In the genomic region with DNA sequence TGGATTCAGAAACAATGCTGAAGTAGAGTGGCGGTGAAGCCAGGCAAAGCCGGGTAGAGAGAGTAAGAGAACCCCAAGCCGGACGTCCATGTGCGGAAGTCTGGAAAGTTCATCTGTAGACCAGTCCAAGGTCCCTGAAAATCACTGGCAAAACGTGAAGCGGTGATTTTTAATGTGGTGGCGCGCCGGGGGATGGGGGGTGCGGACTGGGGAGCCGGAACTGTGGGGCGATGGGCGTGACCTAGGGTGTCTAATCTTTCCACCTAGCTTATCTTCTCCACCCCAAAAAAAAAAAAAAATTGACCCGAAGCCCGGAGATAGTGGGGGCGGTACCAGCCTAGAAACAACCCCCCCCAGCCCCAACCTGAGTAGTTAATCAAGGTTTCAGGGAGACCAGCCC, we compare ENCODE assay signal across 13 mouse cellular contexts. TPM values are rescaled to one million over a fixed set of nuclear protein-coding genes. Genes with fewer than 3 reads are reported as not detected.
DNase-seq lines count a peak whose midpoint lies in the region; ATAC-seq and TF ChIP-seq lines count a peak whose summit lies in the region.
"Had no signal": no experiment of that assay in that cellular context is flagged by ENCODE, and none has a peak within 500 bp of the region (broad histone marks: within the 10 kb centered on the region; RNA-seq: fewer than 3 reads in every experiment).

No protein-coding gene starts in this region.

- H3K4me2 ChIP-seq in hindbrain, embryonic 13.5 days: peak overlapping the region; percentile 74
- peak overlapping the region; percentile 72 for H3K4me2 ChIP-seq in midbrain, embryonic 14.5 days (ENCODE audit: low read length)

- WGBS in hindbrain, embryonic 13.5 days: under 1% methylated on average over 17 of the region's 17 CpGs
- under 1% methylated on average over 17 of the region's 17 CpGs for WGBS in midbrain, embryonic 14.5 days

- H3K27ac ChIP-seq in hindbrain, embryonic 13.5 days: peak overlapping the region; percentile 97
- H3K27ac ChIP-seq in midbrain, embryonic 14.5 days (replicated peaks; ENCODE audit: low read depth, low read length): peak overlapping the region; percentile 97

- H3K9me3 ChIP-seq in E14TG2a.4 (ENCODE audit: low read length): 0 out of 2 replicates have a peak, but pooled peaks cover 3% of the 10 kb centered on the region
- H3K9me3 ChIP-seq in hindbrain, embryonic 13.5 days: no peaks in the 10 kb centered on the region
- H3K9me3 ChIP-seq in midbrain, embryonic 14.5 days (ENCODE audit: control insufficient read depth, low read length): no peaks in the 10 kb centered on the region

- TF ChIP-seq CTCF in E14TG2a.4 (conservative IDR thresholded peaks at IDR 0.05; ENCODE audit: low read length): no peak

- peak; percentile 17 for DNase-seq in CD4-positive helper T cell, adult 2 months (ENCODE audit: low read depth, low spot score)
- peak; percentile 51 for DNase-seq in midbrain, embryonic 14.5 days
- DNase-seq in gastrocnemius, postnatal 4 days (ENCODE audit: low spot score in 2 of 2): no peak
- no peak for DNase-seq in kidney, adult 9 months
- no peak for DNase-seq in urinary bladder, postnatal 36 days (ENCODE audit: low spot score in 2 of 2)
- DNase-seq: cerebellum, postnatal 36 days; kidney, adult 18-20 months; liver, postnatal 0 days; right cerebral cortex, postnatal 4 days; thymus, postnatal 36 days had no signal

- peak overlapping the region; percentile 54 for H3K4me3 ChIP-seq in E14TG2a.4 (replicated peaks; ENCODE audit: low read length)
- H3K4me3 ChIP-seq in hindbrain, embryonic 13.5 days: peak overlapping the region; percentile 67
- H3K4me3 ChIP-seq in midbrain, embryonic 14.5 days (replicated peaks; ENCODE audit: low read depth, low read length): peak overlapping the region; percentile 44

- H3K27me3 ChIP-seq in E14TG2a.4 (ENCODE audit: insufficient read depth, low read length): peaks cover 90% of the 10 kb centered on the region
- peaks cover 73% of the 10 kb centered on the region for H3K27me3 ChIP-seq in hindbrain, embryonic 13.5 days
- H3K27me3 ChIP-seq in midbrain, embryonic 14.5 days (ENCODE audit: control insufficient read depth, insufficient read depth, low read length): peaks cover 52% of the 10 kb centered on the region

- peaks cover 73% of the 10 kb centered on the region for H3K4me1 ChIP-seq in E14TG2a.4 (replicated peaks; ENCODE audit: low read depth, low read length)
- peaks cover 39% of the 10 kb centered on the region for H3K4me1 ChIP-seq in hindbrain, embryonic 13.5 days (replicated peaks)
- H3K4me1 ChIP-seq in midbrain, embryonic 14.5 days (ENCODE audit: control insufficient read depth, insufficient read depth, low read length): peaks cover 18% of the 10 kb centered on the region; the same call in 1 of the 2 replicates

- no peak for ATAC-seq in hindbrain, embryonic 13.5 days (ENCODE audit: low FRiP score)
- no peak for ATAC-seq in midbrain, embryonic 14.5 days (ENCODE audit: low FRiP score, low TSS enrichment)
- ATAC-seq: liver, postnatal 0 days had no signal

- peak overlapping the region; percentile 96 for H3K9ac ChIP-seq in hindbrain, embryonic 13.5 days
- peak overlapping the region; percentile 92 for H3K9ac ChIP-seq in midbrain, embryonic 14.5 days (replicated peaks; ENCODE audit: low read length)
- H3K9ac ChIP-seq: liver, postnatal 0 days had no signal

- no peaks in the 10 kb centered on the region for H3K36me3 ChIP-seq in E14TG2a.4 (ENCODE audit: insufficient read depth, low read length)
- H3K36me3 ChIP-seq in hindbrain, embryonic 13.5 days: peaks cover 11% of the 10 kb centered on the region; the same call in 1 of the 2 replicates
- H3K36me3 ChIP-seq in midbrain, embryonic 14.5 days (ENCODE audit: control insufficient read depth, insufficient read depth, low read length): peaks cover 22% of the 10 kb centered on the region

RNA-seq across cellular contexts. Expression of gene Lhx5, which starts 6.0 kb away (rescaled TPM):
- polyA plus RNA-seq in hindbrain, embryonic 13.5 days (2015; fragmentation: Nextera tagmentation; extraction: Ambion mirVana): 48.9 and 50.7 TPM in 2 replicates
- 34.1 and 44.9 TPM in 2 replicates for polyA plus RNA-seq in midbrain, embryonic 14.5 days (2014; fragmentation: Nextera tagmentation; extraction: Ambion mirVana)
- total RNA-seq in gastrocnemius, postnatal 4 days (2021): not detected
- total RNA-seq: left cerebral cortex, adult 18-20 months had no signal
- polyA plus RNA-seq: liver, postnatal 0 days had no signal

RNA-seq across cellular contexts. Expression of gene Sdsl, which starts 35.1 kb away (rescaled TPM):
- polyA plus RNA-seq in hindbrain, embryonic 13.5 days (2015; fragmentation: Nextera tagmentation; extraction: Ambion mirVana): 6.4 and 6.7 TPM in 2 replicates
- 6.0 TPM in 2 replicates for polyA plus RNA-seq in midbrain, embryonic 14.5 days (2014; fragmentation: Nextera tagmentation; extraction: Ambion mirVana)
- total RNA-seq in gastrocnemius, postnatal 4 days (2021): under 1 TPM; 0.32 to 0.73 TPM

RNA-seq across cellular contexts. Expression of gene Sds, which starts 38.8 kb away (rescaled TPM):
- polyA plus RNA-seq in hindbrain, embryonic 13.5 days (2015; fragmentation: Nextera tagmentation; extraction: Ambion mirVana): not detected in 2 replicates
- polyA plus RNA-seq in midbrain, embryonic 14.5 days (2014; fragmentation: Nextera tagmentation; extraction: Ambion mirVana): 0.55 TPM in 1 of 2 replicates, not detected in the other
- not detected for total RNA-seq in gastrocnemius, postnatal 4 days (2021)
- total RNA-seq: left cerebral cortex, adult 18-20 months had no signal

Comparison
In these comparisons a context has a peak if more than half of its experiments do, and no peak if none do; other contexts are left out.
1. DNase-seq: peak in CD4-positive helper T cell, adult 2 months (single experiment) and midbrain, embryonic 14.5 days (single experiment); none in gastrocnemius, postnatal 4 days (0 of 2), kidney, adult 9 months (single experiment) and urinary bladder, postnatal 36 days (0 of 2).
2. Peak in every context shown above with its lines, with median percentiles within 50 percentile points of each other: H3K4me3 ChIP-seq.